Mouse (Mus musculus) limb, embryonic 13.5 days (tissue): Measurements from ENCODE around the gene Scand1. TPM values are rescaled to one million over a fixed set of nuclear protein-coding genes. Genes with fewer than 3 reads are reported as not detected.

Source experiments
- ATAC-seq: fragments of 200-750 bp; cut with Nextera tagmentation; 2 replicates; pipeline ENCODE4 v1.8.0; 2017; ENCODE audit warnings: low read depth, moderate number of reproducible peaks, moderate TSS enrichment; ENCODE audit not compliant: low FRiP score
- H3K27ac ChIP-seq: fragments of 300-500 bp; sonication (generic); 2 replicates; pipeline ENCODE4 v1.5.1; 2015; ENCODE audit warnings: inconsistent platforms, mild to moderate bottlenecking, moderate library complexity
- H3K27me3 ChIP-seq: fragments of 300-500 bp; sonication (generic); 2 replicates; pipeline ENCODE4 v1.6.1; 2015; ENCODE audit warnings: mild to moderate bottlenecking, inconsistent platforms
- H3K36me3 ChIP-seq: fragments of 300-500 bp; sonication (generic); 2 replicates; pipeline ENCODE4 v1.6.1; 2015; ENCODE audit warnings: inconsistent platforms, mild to moderate bottlenecking, moderate library complexity
- H3K4me1 ChIP-seq: fragments of 300-500 bp; sonication (generic); 2 replicates; pipeline ENCODE4 v1.6.1; 2015; ENCODE audit warnings: inconsistent platforms
- H3K4me2 ChIP-seq: fragments of 300-500 bp; sonication (generic); replicated peaks from 2 replicates; pipeline ENCODE4 v1.6.1; 2015; ENCODE audit warnings: inconsistent platforms, mild to moderate bottlenecking, moderate library complexity
- H3K4me3 ChIP-seq: fragments of 300-500 bp; sonication (generic); 2 replicates; pipeline ENCODE4 v1.5.1; 2015; ENCODE audit warnings: moderate library complexity, mild to moderate bottlenecking, inconsistent platforms
- H3K9ac ChIP-seq: fragments of 300-500 bp; sonication (generic); 2 replicates; pipeline ENCODE4 v1.6.1; 2015; ENCODE audit warnings: mild to moderate bottlenecking, inconsistent platforms
- H3K9me3 ChIP-seq: fragments of 300-500 bp; sonication (generic); 2 replicates; pipeline ENCODE4 v1.6.1; 2016; ENCODE audit warnings: inconsistent platforms
- WGBS: fragments of 180-500 bp; shearing (Covaris S2); methylation state at CpG from one replicate; pipeline ENCODE4 v1.1.7; 2015; 5-methylcytosine and 5-hydroxymethylcytosine counted together
- microRNA-seq: library from miRNA; unstranded; fragments of <30 nt; microRNA quantifications from one replicate; pipeline ENCODE4, GENCODE M21; 2016
- polyA plus RNA-seq: library from polyadenylated mRNA; unstranded; fragments of >200 nt; fragmentation: Nextera tagmentation; extraction: Ambion mirVana; gene quantifications from 2 replicates; pipeline ENCODE4 v1.2.1, GENCODE M21; 2015

Gene Scand1
- polyA plus RNA-seq, 1 experiment from 2014 or later = 70.4 TPM

- 92% methylated on average over 6 of the region's 6 CpGs for WGBS
Observed at GRCm38 (mm10) chr2:156272553-156272952, 40.0 kb downstream of the Scand1 start.

GRCm38 (mm10) chr2:156267636-156268035 is 44.9 kb downstream of the Scand1 start:
- H3K4me3 ChIP-seq = no peak overlapping the region
- no peak overlapping the region for H3K4me2 ChIP-seq
- no peaks in the 10 kb centered on the region for H3K4me1 ChIP-seq
- peaks cover 53% of the 10 kb centered on the region for H3K36me3 ChIP-seq
- no peak for ATAC-seq
- WGBS = 86% methylated on average over 8 of the region's 9 CpGs
- no peak overlapping the region for H3K27ac ChIP-seq
- H3K9me3 ChIP-seq = no peaks in the 10 kb centered on the region
- H3K9ac ChIP-seq = no peak overlapping the region
- H3K27me3 ChIP-seq = no peaks in the 10 kb centered on the region

More at GRCm38 (mm10) chr2:156272553-156272952, 40.0 kb downstream of the Scand1 start:
- ATAC-seq = no peak
- H3K27ac ChIP-seq = no peak overlapping the region
- H3K27me3 ChIP-seq = no peaks in the 10 kb centered on the region
- H3K4me3 ChIP-seq = no peak overlapping the region
- no peaks in the 10 kb centered on the region for H3K9me3 ChIP-seq
- no peaks in the 10 kb centered on the region for H3K4me1 ChIP-seq
- peaks cover 66% of the 10 kb centered on the region for H3K36me3 ChIP-seq
- H3K4me2 ChIP-seq = no peak overlapping the region
- H3K9ac ChIP-seq = no peak overlapping the region

- Histone ChIP-seq H3K9ac (no peak overlapping the region), H3K27ac (no peak overlapping the region), H3K9me3 (no peaks in the 10 kb centered on the region), H3K36me3 (peaks cover 65% of the 10 kb centered on the region), H3K4me1 (no peaks in the 10 kb centered on the region), H3K27me3 (no peaks in the 10 kb centered on the region), H3K4me3 (no peak overlapping the region), H3K4me2 (no peak overlapping the region)
- no peak for ATAC-seq
- WGBS = 82% methylated on average over 4 of the region's 4 CpGs
Observed at GRCm38 (mm10) chr2:156263204-156263893, 49.2 kb downstream of the Scand1 start.

Small RNAs within 50 kb of the gene (microRNA-seq; reads per million reads assigned to microRNA genes)
- not detected for gene Gm22759

Other genes with a start within 250 kb of the Scand1 start
- 3.9 and 4.3 TPM in 2 replicates for gene Spag4, start 247.5 kb downstream of the Scand1 start, polyA plus RNA-seq
- gene Cpne1, start 200.7 kb downstream of the Scand1 start, polyA plus RNA-seq = 62.5 and 64.4 TPM in 2 replicates
- gene Rbm12, start 200.7 kb downstream of the Scand1 start, polyA plus RNA-seq = 28.8 and 36.8 TPM in 2 replicates
- gene Gm28036, start 185.6 kb downstream of the Scand1 start, polyA plus RNA-seq = 15.4 and 20.3 TPM in 2 replicates
- gene Romo1, start 168.7 kb downstream of the Scand1 start, polyA plus RNA-seq = 382 and 393 TPM in 2 replicates
- gene Nfs1, start 168.5 kb downstream of the Scand1 start, polyA plus RNA-seq = 36.1 and 36.6 TPM in 2 replicates
- 818 and 841 TPM in 2 replicates for gene Rbm39, start 132.5 kb downstream of the Scand1 start, polyA plus RNA-seq
- 91.7 and 94.0 TPM in 2 replicates for gene Phf20, start 116.2 kb downstream of the Scand1 start, polyA plus RNA-seq
- 3.9 and 4.4 TPM in 2 replicates for gene Cnbd2, start 405 bp downstream of the Scand1 start, polyA plus RNA-seq
- gene Epb41l1, start 108.2 kb upstream of the Scand1 start, polyA plus RNA-seq = 3.3 and 3.7 TPM in 2 replicates
- 37.4 and 38.6 TPM in 2 replicates for gene Aar2, start 234.9 kb upstream of the Scand1 start, polyA plus RNA-seq